Mouse (Mus musculus) Muller cell, postnatal 12 days (primary cell): ENCODE data around the gene Macrod1.
"Not testable (repeated sequence)": the region's sequence is repeated elsewhere in the genome, so short reads cannot be mapped to it uniquely, and the experiment has no call there.

Experiments used
- DNase-seq: peaks from one replicate; pipeline ENCODE4 v3.0.0-alpha.2; 2015; ENCODE audit errors: inconsistent ontology term

Macrod1 gene

DNA sequence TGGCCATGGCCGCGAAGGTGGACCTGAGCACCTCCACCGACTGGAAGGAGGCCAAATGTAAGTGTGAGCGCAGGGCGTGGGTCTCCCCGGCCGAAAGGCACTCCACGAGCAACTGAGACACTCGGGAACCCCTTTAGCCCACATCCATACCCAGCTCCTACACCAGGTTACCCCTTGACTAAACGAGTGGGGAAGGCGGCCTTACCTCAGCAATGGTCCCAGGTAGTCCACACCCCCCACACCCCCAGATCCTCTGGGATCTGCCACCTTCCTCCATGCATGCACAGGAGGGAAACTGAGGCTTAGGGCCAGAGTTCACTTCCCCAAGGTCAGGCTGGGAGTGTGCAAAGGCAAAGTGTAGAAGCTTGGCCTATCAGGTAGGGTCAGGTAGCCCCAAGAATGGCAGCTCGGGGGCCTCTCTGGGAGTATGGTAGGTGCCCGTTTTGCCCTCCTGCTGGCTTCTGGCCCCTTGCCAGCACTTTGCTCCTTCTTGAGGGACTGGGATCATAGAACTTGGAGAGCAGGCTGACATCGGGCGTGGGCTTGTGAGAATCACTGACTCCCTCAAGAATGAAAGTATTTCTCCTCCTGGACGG, 614 bp downstream of the Macrod1 start:
- no peak for DNase-seq

GRCm38 (mm10) chr19:7057722-7058207, 1.2 kb downstream of the Macrod1 start:
- peak; percentile 94 for DNase-seq

GRCm38 (mm10) chr19:7058541-7058940, 1.9 kb downstream of the Macrod1 start:
- DNase-seq, result no peak

DNA sequence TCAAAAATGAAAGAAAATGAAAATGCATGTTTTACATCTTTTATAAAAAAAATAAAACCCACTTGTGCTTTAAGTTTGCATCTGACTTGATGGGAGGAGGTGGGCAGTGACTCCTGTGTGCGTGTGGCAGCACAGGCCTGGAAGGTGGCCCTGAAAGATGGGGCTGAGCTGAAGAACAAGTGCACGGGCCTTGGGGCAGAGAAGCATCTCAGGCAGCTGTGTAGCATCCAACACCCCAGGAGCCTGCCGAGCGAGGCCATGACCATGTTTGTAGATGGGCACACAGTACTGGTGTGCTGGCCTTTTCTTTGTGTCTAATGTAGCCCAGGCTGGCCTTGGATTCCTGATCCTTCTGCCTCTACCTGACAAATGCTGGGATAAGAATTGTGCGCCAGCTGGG, 5.5 kb downstream of the Macrod1 start:
- no peak for DNase-seq

DNA sequence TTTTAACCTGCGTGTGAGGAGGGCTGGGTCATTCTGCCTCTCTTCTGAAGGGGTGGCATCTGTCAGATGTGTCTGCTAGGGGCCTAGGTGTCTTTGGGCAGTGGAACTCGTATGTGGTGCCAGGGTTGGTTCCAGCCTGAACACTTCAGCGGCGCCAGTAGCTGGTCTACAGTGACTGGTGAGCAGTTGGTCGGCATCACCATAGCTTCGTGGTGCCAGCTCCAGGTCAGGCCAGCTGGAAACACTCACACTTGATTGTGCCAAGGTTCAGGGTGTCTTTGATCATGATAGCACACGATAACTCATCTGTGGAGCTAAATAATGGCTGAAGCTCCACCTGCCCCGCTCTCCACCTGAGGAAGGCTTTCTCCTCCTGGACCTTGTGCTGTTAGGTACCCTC, 6.3 kb downstream of the Macrod1 start:
- no peak for DNase-seq

GRCm38 (mm10) chr19:7064571-7064970, 8.0 kb downstream of the Macrod1 start:
- DNase-seq, result peak; percentile 68

DNA sequence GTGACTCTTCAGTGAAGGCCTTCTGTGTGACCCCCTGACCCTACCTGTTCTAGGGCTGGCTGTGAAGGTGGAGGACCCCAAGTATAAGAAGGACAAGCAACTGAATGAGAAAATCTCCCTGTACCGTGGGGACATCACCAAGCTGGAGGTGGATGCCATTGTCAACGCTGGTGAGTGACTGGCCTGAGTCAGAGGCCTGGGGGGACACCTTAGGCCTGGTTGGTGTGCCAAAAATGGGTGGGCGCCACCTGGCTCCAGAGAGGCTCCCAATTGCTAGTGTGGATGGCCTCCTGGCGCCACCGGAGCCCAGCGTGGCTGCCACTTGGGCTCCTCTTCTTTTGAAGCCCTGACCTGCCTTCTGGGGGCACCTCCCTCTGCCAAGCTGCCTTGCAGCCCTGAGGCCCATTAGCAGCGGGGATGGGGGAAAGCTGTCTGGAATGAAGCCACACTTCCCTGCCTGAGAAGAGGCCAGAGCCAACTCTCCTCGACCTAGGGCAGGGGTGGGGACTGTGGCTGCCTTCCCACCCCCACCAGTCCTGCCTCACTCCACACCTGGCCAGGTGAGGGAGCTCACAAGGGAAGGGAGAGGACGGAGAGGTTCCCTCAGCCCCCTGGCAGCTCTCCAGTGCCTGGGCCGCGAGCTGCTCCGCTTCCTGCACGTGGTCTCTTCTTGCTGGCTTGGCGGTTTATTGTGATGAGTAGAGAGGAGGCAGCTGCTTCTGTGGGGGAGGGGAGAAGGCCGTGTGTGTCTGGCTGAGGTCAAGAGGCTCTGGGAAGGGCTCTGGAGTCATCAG, 9.6 kb downstream of the Macrod1 start:
- DNase-seq, result peak; percentile 67

- no peak for DNase-seq
Measured at GRCm38 (mm10) chr19:7066828-7067342, 10.3 kb downstream of the Macrod1 start.

- DNase-seq, result no peak
Measured at GRCm38 (mm10) chr19:7067344-7068050, 10.9 kb downstream of the Macrod1 start.

DNA sequence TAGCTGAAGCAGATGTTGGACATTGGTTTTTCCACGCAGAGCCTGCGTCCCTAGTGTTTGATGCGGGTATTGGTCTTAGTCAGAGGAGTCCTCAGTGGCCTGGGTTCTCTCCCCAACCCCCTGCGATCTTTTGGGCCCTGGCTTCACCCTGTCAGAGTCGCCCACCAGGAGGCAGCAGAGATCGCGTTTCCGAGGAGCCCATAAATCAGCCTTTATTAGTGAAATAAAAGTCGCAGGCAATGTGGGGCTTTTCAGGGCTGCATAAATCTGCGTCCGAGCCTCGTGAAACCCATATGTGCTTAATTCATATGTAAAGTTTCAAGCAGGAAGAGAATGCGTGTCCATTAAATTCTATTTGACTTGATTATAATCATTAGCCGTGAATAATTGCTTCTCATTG, 11.5 kb downstream of the Macrod1 start:
- peak; percentile 74 for DNase-seq

- peak; percentile 49 for DNase-seq
Measured at GRCm38 (mm10) chr19:7068661-7069531, 12.3 kb downstream of the Macrod1 start.

GRCm38 (mm10) chr19:7069781-7070763, 13.5 kb downstream of the Macrod1 start:
- DNase-seq, result peak; percentile 81

- no peak for DNase-seq
Measured at GRCm38 (mm10) chr19:7070775-7071174, 14.2 kb downstream of the Macrod1 start.

DNA sequence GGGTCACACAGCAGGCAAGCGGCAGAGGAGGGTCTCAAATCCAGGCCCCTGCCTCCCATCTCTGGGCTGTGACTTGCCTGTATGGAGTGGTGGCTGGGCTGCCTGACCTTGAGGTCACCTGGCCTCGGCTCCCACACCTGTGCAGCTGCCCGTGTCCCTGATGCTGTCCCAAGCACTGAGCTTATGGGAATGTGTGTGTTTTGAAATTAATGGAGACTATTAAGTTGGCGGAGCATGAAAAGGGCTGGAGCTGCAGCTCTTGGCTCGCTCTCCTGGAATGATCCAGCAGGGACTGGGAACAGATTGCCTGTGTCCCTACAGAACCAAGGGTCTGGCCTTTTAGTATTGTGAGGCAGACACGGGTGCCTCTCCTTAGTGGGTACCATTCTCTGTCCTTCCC, 15.6 kb downstream of the Macrod1 start:
- DNase-seq, result no peak

DNA sequence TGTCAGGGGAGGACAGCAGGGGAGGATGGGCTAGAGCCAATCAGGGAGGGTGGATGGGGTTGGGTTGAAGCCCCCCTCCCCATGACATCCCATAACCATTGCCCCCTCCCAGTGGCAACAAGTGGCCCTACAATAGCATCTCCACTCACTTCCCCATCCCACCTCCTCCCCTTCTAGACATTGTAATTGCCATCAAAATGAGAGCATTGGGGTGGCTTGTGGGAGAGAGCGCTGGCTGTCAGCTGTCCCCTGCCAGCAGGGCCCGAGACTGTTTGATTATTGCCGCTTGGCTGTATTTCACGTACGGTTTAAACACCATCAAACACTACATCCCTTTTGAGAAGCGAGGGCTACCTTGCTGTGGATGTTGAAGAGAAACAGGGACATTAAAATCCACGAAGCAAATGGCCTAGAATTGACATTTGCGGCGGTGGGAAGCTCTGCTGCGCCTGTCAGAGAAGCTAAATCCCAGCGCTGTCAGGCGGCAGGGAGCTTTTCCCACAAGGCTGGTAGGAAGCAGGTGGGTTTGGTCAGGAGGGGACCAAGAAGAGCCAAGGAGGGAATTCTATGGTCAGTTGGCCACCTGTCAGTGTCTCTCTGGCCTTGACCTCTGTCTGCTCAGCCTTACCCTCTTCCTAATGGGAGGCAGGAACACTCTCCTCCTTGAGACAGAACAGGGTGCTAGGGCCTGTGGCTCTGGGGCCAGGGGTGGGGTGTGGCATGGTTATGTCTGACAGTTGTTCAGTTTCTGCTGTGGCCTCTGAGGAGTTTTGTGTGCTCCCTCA, 17.6 kb downstream of the Macrod1 start:
- no peak for DNase-seq

DNA sequence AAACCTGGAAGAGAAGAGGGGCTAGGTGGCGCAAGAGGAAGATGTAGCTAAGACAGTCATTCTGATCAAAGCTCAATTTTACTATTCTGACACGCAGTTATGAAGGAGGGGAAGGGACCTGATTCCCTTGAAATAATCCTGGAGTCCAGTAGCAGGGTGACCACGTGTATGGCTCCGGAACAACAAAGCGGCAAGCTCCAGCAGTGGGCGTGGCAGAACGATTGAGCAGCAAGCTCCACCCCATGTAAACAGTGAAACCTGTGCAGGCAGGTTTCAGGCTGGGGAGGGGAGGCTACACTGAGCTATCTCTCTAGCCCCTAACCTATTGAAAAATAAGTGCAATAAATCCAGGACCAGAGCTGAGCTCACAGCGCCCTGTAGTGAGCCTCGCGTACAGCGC, 18.7 kb downstream of the Macrod1 start:
- DNase-seq, result not testable (repeated sequence)

GRCm38 (mm10) chr19:7077666-7078065, 21.1 kb downstream of the Macrod1 start:
- no peak for DNase-seq

GRCm38 (mm10) chr19:7078271-7078670, 21.7 kb downstream of the Macrod1 start:
- DNase-seq, result no peak

DNA sequence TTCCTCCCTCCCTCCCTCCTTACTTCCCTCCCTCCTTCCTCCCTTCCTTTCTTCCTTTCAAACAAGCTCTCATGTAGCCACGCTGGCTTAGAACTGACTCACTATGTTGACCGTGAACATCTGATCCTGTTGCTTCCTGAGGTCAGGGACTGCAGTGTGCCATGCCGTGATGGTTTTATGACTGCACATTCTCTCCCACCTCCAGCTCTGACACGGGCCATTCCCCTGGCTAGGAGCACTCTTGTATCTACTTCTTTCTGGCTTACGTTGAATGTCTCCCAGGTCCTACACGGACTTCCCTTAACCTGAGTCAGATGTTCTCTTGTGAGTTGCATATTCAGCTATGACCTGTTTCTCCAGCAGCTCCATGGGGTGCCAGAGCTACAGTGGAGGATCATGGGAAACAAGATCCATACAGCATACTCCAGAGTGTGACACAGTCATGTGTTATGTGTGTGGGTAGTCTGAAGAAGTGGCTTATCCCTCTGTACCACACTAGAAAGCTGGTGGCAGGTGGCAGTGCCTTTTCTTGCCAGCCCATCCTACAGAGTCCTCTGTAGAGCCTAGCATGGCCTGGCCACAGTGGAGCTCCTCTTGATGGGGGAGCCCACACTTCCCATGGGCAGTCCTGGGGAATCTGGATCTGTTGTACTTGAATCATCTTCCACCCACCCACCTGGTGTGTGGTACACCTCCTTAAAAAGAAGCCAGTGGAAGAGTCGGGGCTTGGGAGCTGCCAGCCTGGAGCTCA, 25.1 kb downstream of the Macrod1 start:
- DNase-seq, result no peak
